Mouse (Mus musculus) heart, adult 11 months (tissue): ENCODE measurements around the gene Nde1.
A peak's percentile ranks its signal among the peaks of the same experiment; 100 is the strongest.

ENCODE experiments used
- DNase-seq: peaks from one replicate; pipeline ENCODE4 v3.0.0; 2022

The Nde1 gene

DNA sequence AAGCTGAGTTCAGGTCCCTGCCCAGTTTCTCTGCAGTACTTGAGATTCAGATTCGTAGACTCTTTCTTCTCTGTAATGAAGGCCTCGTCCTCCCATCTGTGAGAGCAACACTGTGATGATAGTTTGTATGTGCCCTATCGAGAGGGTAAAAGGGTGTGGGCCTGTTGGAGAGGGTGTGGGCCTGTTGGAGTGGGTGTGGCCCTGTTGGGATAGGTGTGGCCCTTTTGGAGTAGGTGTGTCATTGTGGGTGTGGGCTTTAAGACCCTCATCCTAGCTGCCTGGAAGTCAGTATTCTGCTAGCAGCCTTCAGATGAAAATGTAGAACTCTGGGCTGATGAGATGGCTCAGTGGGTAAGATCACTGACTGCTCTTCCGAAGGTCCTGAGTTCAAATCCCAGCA lies 3.4 kb downstream of the Nde1 start:
- peak; percentile 89 for DNase-seq

DNA sequence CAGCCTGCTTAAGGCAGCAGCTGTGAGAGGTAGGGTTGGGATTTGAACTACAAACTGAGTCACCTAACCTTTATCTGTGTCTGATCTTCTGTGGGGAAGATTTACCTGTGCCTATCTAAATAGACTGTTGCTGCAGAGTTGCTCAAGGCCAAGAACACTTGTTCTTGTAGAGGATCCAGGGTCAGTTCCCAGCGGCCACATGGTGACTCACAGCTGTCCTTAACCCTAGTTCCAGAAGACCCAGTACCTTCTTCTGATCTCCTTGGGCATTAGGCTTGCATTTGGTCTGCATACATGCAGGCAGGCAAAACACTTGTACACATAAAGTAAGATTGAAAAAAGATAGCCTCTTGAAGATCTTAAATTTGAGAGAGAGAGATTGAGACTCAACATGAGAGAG lies 6.6 kb downstream of the Nde1 start:
- DNase-seq = no peak

DNA sequence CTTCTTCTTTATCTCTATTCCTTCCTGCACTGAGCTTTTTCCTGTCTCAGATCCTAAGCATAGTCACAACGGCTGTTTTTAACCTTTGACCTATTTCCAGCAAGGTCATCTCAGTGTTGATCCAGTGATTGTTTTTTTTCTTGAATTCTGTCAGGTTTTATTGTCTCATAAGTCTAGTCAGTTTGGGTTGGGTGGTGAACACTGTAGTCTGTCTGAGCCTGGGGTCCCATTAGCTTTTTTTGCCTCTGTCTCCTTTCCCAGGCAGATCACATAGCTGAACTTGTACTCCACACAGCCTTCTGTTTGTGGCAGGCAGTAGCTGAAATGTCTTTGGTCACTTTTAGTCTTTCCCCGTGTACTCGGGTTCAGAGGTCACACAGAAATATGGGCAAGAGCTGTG lies 15.0 kb downstream of the Nde1 start:
- no peak for DNase-seq

DNA sequence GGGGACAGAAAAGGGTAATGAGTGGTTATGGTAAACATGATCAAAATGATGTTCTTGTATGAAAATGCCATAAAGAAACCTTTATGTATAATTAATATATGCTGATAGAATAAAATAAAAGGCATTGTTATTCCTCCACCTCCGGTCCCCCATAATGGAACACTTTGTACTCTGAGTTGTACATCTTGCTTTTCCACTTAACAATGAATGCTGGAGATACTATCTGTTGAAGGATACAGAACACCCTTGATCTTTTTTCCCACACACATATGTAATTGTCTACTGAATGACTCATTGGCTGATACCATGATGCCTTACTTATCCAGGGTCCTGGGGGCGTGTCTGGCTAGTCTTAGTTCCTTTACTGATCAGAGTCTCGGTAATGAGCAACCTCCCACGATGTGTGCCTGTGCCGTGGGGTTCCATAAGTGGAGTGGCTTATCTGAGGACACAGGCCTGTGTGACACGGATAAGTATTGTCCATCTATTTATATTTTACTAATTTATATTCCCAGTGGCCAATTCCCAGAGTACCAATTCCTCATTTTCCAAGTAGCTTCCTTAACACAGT lies 17.2 kb downstream of the Nde1 start:
- no peak for DNase-seq

DNA sequence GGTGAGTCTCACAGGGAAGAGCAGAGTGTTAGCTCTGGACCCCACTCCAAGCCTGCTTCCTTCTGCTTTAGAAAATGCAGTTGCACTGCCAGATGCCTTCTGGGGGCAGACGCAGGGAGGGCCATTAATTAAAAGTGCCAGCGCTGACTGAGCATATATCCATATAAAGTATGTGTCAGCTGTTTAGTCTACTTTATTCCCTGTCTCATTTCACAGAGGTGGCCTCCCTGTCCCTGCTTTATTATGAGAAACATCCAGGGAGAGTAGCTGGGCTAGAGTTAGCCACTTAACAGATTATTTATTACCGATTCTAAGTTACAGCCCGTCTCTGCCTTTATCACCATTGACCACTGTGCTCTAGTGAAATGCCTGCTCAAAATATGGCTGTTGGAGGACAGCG lies 19.3 kb downstream of the Nde1 start:
- DNase-seq = no peak

DNA sequence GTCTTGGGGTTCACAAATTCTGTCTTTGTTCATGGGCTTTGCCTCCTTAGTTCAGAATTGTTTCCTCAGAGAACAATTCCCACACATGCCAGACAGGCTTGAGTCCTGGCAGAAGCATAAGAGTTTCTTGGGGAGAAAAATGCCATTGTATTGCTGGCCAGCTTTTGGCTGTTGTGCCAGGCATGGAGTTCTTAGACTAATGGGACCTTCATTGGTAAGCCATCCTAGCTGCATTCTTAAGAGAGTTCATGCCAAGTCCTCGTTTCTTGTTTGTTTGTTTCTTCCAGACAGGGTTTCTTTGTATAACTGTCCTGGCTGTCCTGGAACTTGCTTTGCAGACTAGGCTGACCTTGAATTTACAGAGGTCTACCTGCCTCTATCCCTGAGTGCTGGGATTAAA lies 20.8 kb downstream of the Nde1 start:
- DNase-seq = no peak

DNA sequence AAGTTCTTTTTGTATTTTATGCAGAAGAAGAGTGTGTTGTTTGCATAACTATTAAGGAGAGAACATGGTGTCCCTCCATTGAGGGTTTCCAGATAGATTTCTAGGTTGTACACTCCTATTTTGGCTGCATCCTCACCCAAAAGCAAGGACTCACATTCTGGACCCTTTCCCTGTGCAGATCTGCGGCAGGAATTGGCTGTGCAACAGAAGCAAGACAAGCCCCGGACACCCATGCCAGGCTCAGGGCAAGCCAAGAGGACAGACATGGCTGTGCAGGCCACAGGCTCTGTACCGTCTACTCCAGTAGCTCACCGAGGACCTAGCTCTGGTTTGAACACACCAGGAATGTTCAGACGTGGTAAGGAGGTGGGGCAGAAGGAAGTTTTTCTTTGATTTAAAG lies 22.4 kb downstream of the Nde1 start:
- DNase-seq = no peak

DNA sequence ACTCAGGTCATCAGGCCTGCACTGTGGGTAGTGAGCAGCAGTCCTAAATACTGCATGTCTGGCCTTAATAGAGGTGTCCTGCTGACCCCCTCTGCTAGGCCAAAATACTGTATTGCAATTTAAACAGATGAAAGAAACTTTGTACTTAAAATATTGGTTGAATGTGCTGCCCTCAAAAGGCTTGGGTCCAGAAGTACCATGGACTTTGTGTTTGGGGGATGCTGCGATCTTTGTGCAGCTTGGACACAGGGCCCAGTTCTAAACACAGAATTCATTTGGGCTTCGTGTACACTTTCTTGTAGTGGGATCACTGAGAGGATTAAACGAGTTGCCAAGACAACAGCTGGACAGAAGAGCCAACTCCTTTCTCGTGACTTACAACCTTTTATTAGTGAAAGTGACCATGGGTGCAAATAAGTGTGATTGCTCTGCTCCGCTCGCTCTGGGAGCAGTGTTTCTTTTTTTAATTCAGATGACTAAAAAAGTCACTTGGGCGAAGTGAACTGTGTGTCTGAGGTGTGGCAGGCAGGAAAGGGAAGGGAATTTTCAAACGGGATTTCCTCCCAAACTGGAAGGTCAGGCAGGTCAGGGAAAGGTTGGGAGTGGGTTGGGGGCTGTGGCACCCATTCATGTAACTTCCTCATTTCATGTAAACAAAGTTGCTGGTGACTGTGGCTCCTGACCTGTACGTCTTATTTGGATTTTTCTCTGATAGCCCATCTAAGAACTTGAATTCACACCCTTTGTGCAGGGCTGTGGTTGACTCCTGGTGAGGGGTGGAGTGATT lies 31.3 kb downstream of the Nde1 start:
- peak; percentile 92 for DNase-seq

DNA sequence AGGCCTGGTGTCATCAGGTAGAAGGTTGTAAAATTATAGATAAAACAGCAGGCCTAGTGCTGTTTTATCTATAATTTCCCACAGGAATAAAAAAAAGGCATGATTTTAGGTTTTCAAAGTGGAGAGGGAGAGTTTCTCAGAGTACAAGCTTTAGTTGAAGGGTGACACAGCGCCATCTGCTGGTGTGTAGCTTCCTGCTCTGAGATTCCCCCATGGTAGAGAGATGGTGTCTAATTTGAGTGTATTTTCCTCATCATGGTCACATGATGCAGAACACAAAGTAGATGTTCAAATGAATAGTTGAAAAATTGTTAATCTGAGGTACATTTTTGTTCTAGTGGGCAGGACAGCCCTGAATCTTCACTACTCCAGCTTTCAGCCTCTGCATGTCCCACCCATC lies 32.4 kb downstream of the Nde1 start:
- DNase-seq = peak; percentile 92

DNA sequence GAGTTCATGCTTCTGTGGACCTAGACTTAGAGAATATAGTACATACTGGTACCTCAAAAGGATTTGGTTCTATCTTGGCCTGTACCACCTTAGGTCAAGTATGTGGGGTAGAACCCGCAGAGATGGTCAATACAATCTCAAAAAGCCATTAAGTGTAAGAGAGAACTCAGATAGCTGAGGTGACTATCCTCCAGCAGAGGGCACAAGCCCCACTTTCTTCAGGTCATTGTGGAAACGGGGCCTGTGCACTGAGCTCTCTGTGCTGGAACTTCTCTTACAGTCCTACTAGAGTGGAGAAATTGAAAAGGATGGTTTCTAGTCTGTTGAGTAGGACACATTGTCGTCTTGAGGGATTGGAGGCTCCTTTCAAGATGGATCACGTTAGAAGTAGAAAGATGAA lies 35.7 kb downstream of the Nde1 start:
- DNase-seq = no peak

DNA sequence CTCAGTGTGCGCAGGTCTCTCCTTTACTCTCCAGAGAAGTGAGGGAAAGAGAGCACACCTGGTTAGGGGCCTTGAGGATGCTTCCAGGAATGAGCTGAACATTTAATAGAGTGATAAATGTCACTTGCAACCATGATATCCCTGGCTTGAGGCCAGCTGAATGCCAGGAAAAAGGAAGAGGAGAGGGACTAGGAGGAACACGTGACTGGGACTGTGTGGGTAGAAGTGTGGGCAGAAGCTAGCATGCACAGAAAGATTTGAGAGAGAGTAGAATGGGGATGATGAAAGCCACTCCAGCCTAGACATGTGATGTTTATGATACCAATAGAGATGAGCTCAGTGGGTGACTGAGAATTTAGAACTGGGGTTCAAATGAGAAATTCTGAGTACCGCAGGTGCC lies 52.1 kb downstream of the Nde1 start:
- DNase-seq = no peak

DNA sequence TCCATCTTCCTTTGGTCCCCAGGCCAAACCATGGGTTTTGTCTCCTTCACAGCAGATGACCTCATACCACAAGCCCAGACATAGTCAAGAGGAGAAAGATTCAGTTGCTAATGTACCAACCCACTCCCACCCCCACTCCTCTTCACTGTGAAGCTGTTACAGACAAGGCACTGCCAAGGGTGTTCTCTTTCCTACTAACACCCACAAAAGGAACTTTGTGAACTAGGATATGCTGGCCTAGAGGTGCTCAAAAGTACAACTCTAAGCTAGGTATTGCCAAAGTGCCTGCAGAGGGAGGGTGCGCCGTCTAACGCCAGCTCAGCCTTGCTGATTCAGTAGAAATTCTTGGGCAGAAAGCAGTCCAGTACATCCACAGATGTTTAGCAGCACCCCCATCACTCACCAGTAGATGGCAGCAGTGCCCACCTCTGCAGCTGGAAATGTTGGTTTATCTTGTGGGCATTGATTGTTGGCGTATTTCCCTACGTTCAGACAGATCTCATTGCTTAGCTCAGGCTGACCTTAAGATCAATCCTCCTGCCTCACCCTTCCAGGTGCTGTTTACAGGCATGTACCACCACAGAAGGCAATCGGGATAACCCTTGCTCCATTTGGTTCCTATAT lies 74.1 kb downstream of the Nde1 start:
- DNase-seq = peak; percentile 93

DNA sequence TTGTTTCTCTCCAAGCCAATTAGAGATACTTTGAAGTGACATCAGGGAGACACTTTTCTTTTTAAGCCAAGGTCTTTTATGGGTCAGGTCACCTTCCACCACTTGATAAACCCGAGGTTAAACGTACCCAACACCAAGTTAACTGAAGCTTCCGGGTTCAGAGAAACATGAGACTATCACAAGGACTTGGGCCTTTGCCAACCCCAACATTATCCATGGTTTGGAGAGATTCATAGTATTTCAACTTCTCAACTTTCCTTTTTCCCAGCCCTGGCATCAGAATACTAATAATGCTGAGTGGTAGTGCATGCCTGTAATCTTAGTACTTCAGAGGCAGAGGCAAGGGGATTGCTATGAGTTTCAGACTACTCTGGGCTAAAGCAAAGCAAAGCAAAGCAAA lies 79.0 kb downstream of the Nde1 start:
- no peak for DNase-seq
